Mouse (Mus musculus) ES-Bruce4 (cell line): Measurements from ENCODE around the gene Uncx.

ENCODE experiments used
- CTCF ChIP-seq: IDR thresholded peaks from one replicate; pipeline ENCODE4 v1.8.1; 2011; ENCODE audit warnings: low read depth, low read length
- EP300 ChIP-seq: IDR thresholded peaks from 2 replicates; pipeline ENCODE4 v1.6.1; 2011; ENCODE audit warnings: low read depth, low read length; ENCODE audit not compliant: insufficient read depth

- TF ChIP-seq EP300: no peak
- TF ChIP-seq CTCF: no peak
These were observed 31.8 kb downstream of the Uncx start for GRCm38 (mm10) chr5:139575054-139575453.
